Mouse (Mus musculus) limb, embryonic 12.5 days (tissue): ENCODE measurements around the gene Tada3. TPM values are rescaled to one million over a fixed set of nuclear protein-coding genes. Genes with fewer than 3 reads are reported as not detected.

Experiments used
- ATAC-seq: fragments of 200-750 bp; cut with Nextera tagmentation; 2 replicates; pipeline ENCODE4 v1.8.0; 2017; ENCODE audit warnings: low read depth, moderate TSS enrichment; ENCODE audit not compliant: insufficient number of reproducible peaks, insufficient read depth, low FRiP score, low TSS enrichment
- H3K27ac ChIP-seq: fragments of 300-500 bp; sonication (generic); 2 replicates; pipeline ENCODE4 v1.5.1; 2016; ENCODE audit warnings: mild to moderate bottlenecking, moderate library complexity
- H3K27me3 ChIP-seq: fragments of 300-500 bp; sonication (generic); 2 replicates; pipeline ENCODE4 v1.6.1; 2016; ENCODE audit warnings: mild to moderate bottlenecking, moderate library complexity
- H3K36me3 ChIP-seq: fragments of 300-500 bp; sonication (generic); 2 replicates; pipeline ENCODE4 v1.6.1; 2016; ENCODE audit warnings: mild to moderate bottlenecking, moderate library complexity
- H3K4me1 ChIP-seq: fragments of 300-500 bp; sonication (generic); replicated peaks from 2 replicates; pipeline ENCODE4 v1.6.1; 2016
- H3K4me2 ChIP-seq: fragments of 300-500 bp; sonication (generic); 2 replicates; pipeline ENCODE4 v1.6.1; 2016; ENCODE audit warnings: mild to moderate bottlenecking, moderate library complexity
- H3K4me3 ChIP-seq: fragments of 300-500 bp; sonication (generic); replicated peaks from 2 replicates; pipeline ENCODE4 v1.5.1; 2016; ENCODE audit warnings: mild to moderate bottlenecking
- H3K9ac ChIP-seq: fragments of 300-500 bp; sonication (generic); replicated peaks from 2 replicates; pipeline ENCODE4 v1.6.1; 2016; ENCODE audit warnings: mild to moderate bottlenecking, moderate library complexity
- H3K9me3 ChIP-seq: fragments of 300-500 bp; sonication (generic); 2 replicates; pipeline ENCODE4 v1.6.1; 2016; ENCODE audit warnings: mild to moderate bottlenecking, moderate library complexity
- WGBS: fragments of 180-500 bp; shearing (Covaris S2); methylation state at CpG from one replicate; pipeline ENCODE4 v1.1.7; 2016; 5-methylcytosine and 5-hydroxymethylcytosine counted together
- polyA plus RNA-seq: library from polyadenylated mRNA; unstranded; fragments of >200 nt; fragmentation: Nextera tagmentation; extraction: Ambion mirVana; gene quantifications from 2 replicates; pipeline ENCODE4 v1.2.1, GENCODE M21; 2016

Gene Tada3
- polyA plus RNA-seq, 1 experiment from 2014 or later, result 45.4 TPM

DNA sequence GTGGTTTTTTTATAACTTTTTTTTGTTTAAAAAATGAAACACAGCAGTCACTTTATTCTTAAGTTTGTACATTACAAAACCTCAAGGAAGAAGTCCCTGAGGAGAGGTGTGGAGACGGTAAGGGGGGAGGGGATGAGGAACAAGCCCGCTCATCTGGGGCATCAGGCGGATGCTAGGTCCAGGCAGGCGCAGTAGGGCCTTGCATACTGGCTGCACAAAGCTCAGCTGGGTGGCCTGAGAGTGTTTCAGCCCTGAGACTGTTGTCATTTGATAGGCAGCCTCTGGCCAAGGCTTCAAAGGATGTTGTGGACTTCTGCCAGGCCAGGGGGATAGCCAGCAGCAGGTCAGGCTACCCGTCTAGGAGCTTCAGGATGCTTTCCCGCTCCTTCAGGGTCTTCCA, 11.0 kb downstream of the Tada3 start:
- no peak for ATAC-seq
- Histone ChIP-seq H3K9ac (no peak overlapping the region), H3K9me3 (no peaks in the 10 kb centered on the region), H3K4me2 (no peak overlapping the region), H3K27ac (no peak overlapping the region), H3K27me3 (no peaks in the 10 kb centered on the region), H3K4me3 (no peak overlapping the region), H3K4me1 (no peaks in the 10 kb centered on the region), H3K36me3 (peaks cover 50% of the 10 kb centered on the region)
- WGBS, result 91% methylated on average over 6 of the region's 6 CpGs

DNA sequence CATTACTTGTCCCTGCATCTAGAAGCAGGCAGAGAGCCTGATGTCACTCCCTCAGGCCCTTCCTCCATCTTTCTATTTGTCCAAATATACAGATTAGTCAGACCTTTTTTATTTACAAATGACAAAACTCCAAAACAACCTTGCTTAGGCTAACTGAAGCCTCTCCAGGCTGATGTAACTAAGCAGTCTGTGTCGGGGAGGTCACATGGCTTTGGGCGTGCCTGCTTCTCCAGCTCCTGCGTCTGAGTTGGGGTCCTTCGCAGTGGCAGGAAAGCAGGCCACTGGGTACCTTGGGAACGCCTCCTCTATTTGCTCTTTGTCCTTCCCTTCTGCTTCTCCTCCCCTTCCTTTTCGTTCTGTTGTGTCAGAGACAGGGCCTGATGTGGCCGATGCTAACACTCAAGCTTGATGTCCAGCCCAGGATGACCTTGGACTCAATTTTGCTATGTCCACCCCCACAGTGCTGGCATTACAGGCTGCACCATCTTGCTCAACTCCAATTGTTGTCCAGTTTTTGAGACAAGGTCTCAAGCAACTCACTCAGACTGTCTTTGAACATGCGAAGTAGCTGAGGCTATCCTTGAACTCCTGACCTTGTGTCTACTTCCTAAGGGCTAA, 13.1 kb downstream of the Tada3 start:
- Histone ChIP-seq H3K4me1 (no peaks in the 10 kb centered on the region), H3K4me2 (no peak overlapping the region), H3K4me3 (no peak overlapping the region), H3K36me3 (peaks cover 30% of the 10 kb centered on the region), H3K9ac (no peak overlapping the region), H3K27ac (no peak overlapping the region), H3K27me3 (no peaks in the 10 kb centered on the region), H3K9me3 (no peaks in the 10 kb centered on the region)
- ATAC-seq, result no peak
- WGBS, result 75% methylated on average over 8 of the region's 8 CpGs

DNA sequence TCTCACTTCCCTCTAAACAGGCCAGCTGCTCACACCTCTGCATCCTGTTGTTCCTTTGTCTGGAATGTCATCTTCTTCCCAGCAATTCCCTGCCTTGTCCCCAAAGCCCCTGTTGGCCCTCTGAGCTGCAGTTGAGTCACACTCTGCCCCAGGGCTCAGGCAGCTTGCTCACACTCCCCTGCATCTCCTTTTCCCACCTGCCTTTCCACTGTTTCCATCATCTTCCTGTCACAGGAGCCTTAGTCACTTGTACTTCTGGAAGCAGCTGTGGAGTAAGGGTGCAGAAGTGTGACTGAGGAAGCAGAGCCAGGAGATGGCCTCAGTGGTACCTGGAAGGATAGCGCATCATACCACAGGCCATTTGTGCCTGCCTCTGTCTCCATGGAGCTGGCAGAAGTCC, 15.4 kb downstream of the Tada3 start:
- H3K27ac ChIP-seq, result no peak overlapping the region
- no peaks in the 10 kb centered on the region for H3K27me3 ChIP-seq
- H3K4me2 ChIP-seq, result no peak overlapping the region
- no peak overlapping the region for H3K4me3 ChIP-seq
- no peak for ATAC-seq
- 84% methylated on average over 1 of the region's 1 CpGs for WGBS
- no peak overlapping the region for H3K9ac ChIP-seq
- no peaks in the 10 kb centered on the region for H3K9me3 ChIP-seq
- peaks cover 12% of the 10 kb centered on the region for H3K36me3 ChIP-seq
- H3K4me1 ChIP-seq, result no peaks in the 10 kb centered on the region

DNA sequence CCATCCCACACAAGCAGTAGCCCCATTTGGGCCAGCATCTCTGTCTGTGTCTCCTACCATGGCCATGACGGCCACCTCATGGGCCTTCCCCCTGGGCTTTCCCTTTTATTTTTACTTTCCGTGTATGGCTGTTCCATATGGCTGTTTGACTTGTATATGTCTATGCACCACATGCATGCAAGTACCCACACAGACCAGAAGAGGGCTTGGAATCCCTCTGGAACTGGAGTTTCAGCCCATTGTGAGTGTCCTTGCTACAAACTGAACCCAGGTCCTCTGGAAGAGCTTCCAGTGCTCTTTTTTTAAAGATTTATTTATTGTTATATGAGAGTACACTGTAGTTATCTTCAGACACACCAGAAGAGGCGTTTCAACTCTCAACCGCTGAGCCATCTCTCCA, 16.2 kb downstream of the Tada3 start:
- Histone ChIP-seq H3K4me2 (no peak overlapping the region), H3K27ac (no peak overlapping the region), H3K4me3 (no peak overlapping the region), H3K4me1 (no peaks in the 10 kb centered on the region), H3K27me3 (no peaks in the 10 kb centered on the region), H3K9ac (no peak overlapping the region), H3K36me3 (peaks cover 4% of the 10 kb centered on the region), H3K9me3 (no peaks in the 10 kb centered on the region)
- ATAC-seq, result no peak
- WGBS, result 76% methylated on average over 4 of the region's 4 CpGs

DNA sequence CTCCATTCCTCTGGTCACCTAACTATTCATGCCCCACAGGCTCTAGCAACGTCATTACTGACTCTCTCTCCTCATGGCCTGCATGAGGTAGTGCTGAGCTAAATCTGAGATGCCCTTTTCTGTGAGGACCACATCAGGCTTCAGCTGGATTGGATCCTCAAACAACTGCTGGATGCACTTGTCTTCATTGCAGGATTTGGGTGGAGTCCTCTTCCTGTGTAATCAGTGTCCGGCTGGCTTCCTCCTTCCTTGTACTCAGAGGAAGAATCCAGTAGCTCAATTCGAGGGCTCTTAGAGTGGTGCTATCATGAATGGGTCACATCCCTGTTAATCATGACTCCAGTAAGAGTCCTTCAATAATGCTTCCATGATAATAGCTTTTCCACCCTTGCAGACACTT, 24.0 kb downstream of the Tada3 start:
- no peaks in the 10 kb centered on the region for H3K4me1 ChIP-seq
- H3K9me3 ChIP-seq, result no peaks in the 10 kb centered on the region
- WGBS, result 73% methylated on average over 3 of the region's 3 CpGs
- no peak overlapping the region for H3K4me2 ChIP-seq
- H3K9ac ChIP-seq, result no peak overlapping the region
- H3K36me3 ChIP-seq, result no peaks in the 10 kb centered on the region
- ATAC-seq, result no peak
- no peaks in the 10 kb centered on the region for H3K27me3 ChIP-seq
- H3K4me3 ChIP-seq, result no peak overlapping the region
- no peak overlapping the region for H3K27ac ChIP-seq

DNA sequence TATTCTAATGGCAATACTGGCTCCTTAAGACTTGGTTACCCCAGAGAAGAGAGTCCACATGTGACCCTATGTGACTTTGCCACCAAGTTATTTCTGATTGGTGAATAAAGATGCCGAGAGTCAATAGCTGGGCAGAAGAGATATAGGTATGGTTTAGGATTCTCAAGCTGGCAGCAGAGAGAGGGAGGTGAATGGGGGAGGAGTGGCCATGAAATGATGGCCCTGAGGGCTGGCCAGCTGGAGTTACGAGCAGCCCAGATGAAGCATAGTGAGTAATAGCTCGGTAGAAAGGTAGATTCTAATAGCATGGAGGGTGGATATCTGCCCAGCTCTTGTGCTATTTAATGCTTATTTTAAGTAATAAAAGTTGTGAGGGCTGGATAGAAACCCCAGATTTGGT, 24.9 kb downstream of the Tada3 start:
- no peak overlapping the region for H3K4me3 ChIP-seq
- H3K4me1 ChIP-seq, result no peaks in the 10 kb centered on the region
- no peaks in the 10 kb centered on the region for H3K27me3 ChIP-seq
- H3K9me3 ChIP-seq, result no peaks in the 10 kb centered on the region
- ATAC-seq, result no peak
- no peak overlapping the region for H3K9ac ChIP-seq
- 58% methylated on average over 3 of the region's 3 CpGs for WGBS
- H3K27ac ChIP-seq, result no peak overlapping the region
- no peak overlapping the region for H3K4me2 ChIP-seq
- no peaks in the 10 kb centered on the region for H3K36me3 ChIP-seq

DNA sequence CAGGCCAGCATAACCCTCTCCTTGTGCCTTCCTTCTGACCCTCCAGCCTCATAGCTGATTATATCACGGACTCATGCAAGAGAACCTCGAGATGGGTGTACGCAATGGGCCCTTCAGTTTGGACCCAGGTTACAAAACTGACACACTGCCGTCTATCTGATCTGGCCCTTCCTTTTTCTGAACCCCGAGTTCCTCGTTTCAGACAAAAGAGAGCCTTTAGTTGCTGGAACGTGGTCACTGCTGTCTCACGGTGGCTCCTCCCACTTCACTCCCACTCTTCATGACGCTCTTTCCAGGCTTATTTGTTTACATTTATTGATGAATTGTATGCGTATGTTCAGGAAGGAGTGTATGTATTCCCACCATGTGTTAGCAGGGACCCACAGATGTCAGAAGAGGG, 26.0 kb downstream of the Tada3 start:
- H3K9me3 ChIP-seq, result no peaks in the 10 kb centered on the region
- no peaks in the 10 kb centered on the region for H3K36me3 ChIP-seq
- no peak overlapping the region for H3K27ac ChIP-seq
- H3K4me2 ChIP-seq, result no peak overlapping the region
- no peak for ATAC-seq
- no peaks in the 10 kb centered on the region for H3K4me1 ChIP-seq
- no peak overlapping the region for H3K4me3 ChIP-seq
- H3K27me3 ChIP-seq, result no peaks in the 10 kb centered on the region
- WGBS, result 73% methylated on average over 10 of the region's 10 CpGs
- H3K9ac ChIP-seq, result no peak overlapping the region

DNA sequence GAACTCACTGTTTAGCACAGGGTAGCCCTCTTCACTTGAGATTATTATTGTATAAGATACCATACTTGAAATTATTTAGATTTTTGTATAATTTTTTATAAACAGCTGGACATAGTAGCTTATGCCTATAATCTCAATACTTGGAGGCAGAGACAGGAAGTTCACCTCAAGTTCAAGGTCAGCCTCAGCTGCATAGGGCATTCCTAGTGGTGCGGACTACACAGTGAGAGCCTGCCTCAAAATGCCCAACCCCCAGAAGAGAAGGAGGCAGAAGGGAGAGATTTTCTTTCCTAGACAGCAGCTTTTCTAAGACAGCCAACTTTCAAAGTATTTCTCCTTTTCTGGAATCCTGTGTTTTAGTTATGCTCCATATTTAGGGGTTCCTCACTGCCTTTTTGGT, 26.5 kb downstream of the Tada3 start:
- Histone ChIP-seq H3K9me3 (no peaks in the 10 kb centered on the region), H3K4me3 (no peak overlapping the region), H3K27me3 (no peaks in the 10 kb centered on the region), H3K36me3 (no peaks in the 10 kb centered on the region), H3K27ac (no peak overlapping the region), H3K9ac (no peak overlapping the region), H3K4me1 (no peaks in the 10 kb centered on the region), H3K4me2 (no peak overlapping the region)
- ATAC-seq, result no peak
- 84% methylated on average over 1 of the region's 1 CpGs for WGBS

DNA sequence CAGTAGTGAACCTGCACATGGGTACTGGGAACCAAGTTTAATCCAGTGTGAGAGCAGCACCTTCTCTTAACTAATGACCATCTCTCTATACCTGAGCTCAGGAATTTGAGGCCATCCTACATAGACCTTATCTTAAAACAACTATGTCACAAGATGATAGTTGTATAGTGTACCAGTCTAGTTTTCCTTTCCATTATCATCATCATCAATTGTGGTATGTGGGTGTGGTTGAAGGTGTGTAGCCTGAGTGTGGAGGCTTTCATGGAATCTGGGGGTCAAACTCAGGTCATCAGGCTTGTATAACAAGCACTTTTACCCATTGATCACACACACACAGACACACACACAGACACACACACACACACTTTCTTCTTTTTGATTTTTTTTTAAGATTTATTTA, 27.1 kb downstream of the Tada3 start:
- H3K9me3 ChIP-seq, result no peaks in the 10 kb centered on the region
- no peaks in the 10 kb centered on the region for H3K27me3 ChIP-seq
- no peaks in the 10 kb centered on the region for H3K36me3 ChIP-seq
- no peak overlapping the region for H3K9ac ChIP-seq
- H3K27ac ChIP-seq, result no peak overlapping the region
- ATAC-seq, result no peak
- H3K4me1 ChIP-seq, result no peaks in the 10 kb centered on the region
- H3K4me2 ChIP-seq, result no peak overlapping the region
- no peak overlapping the region for H3K4me3 ChIP-seq

DNA sequence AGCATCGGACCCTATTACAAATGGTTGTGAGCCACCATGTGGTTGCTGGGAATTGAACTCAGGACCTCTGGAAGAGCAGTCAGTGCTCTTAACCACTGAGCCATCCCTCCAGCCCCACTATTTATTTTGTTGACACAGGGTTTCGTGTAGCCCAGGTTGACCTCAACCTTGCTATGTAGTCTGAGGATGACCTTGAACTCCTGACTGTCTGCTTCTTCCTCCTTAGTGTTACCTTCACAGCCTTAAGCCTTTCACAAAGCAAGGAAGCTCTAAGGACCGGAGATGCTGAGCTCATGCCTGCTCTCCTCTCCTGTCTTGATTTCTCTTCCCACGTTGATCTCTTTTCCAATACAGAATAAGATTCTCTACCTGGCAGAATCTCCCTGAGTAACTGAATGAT, 30.8 kb downstream of the Tada3 start:
- 82% methylated on average over 4 of the region's 4 CpGs for WGBS
- no peaks in the 10 kb centered on the region for H3K27me3 ChIP-seq

DNA sequence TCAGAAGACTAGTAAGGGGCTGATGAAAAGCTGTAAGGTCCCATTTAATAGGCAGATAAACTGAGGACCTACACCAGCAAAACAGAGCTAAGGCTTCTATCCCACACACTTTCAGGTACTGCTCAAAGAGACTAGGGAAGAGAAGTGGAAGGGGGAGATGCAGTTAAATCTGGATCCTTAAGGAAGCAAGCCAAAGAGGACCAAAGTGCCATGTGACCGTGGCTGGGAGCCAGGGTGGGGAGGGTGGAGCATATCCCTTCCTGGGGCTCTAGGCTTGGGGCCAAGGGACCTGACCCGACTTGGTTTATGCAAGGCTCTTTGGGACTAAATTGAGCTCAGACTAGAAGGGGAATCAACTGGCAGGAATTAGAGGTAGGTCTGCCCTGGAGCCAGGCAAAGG, 33.4 kb downstream of the Tada3 start:
- no peak for ATAC-seq

More for the DNA sequence above, 30.8 kb downstream of the Tada3 start:
- Histone ChIP-seq H3K9me3 (no peaks in the 10 kb centered on the region), H3K27ac (no peak overlapping the region), H3K4me2 (no peak overlapping the region), H3K4me1 (peaks cover 24% of the 10 kb centered on the region), H3K36me3 (no peaks in the 10 kb centered on the region), H3K9ac (no peak overlapping the region), H3K4me3 (no peak overlapping the region)
- no peak for ATAC-seq

More for the DNA sequence above, 33.4 kb downstream of the Tada3 start:
- no peak overlapping the region for H3K4me3 ChIP-seq
- no peaks in the 10 kb centered on the region for H3K27me3 ChIP-seq
- peak overlapping the region; percentile 85 for H3K4me2 ChIP-seq
- H3K27ac ChIP-seq, result no peak overlapping the region
- peaks cover 19% of the 10 kb centered on the region; the same call in 1 of the 2 replicates for H3K36me3 ChIP-seq
- 0 out of 2 replicates have a peak overlapping the region, but pooled peaks have one; percentile 87 for H3K9ac ChIP-seq
- WGBS, result 51% methylated on average over 2 of the region's 2 CpGs
- H3K4me1 ChIP-seq, result peaks cover 32% of the 10 kb centered on the region
- H3K9me3 ChIP-seq, result no peaks in the 10 kb centered on the region
